Mouse (Mus musculus): ENCODE measurements around the gene Cnpy2.
A peak's percentile ranks its signal among the peaks of the same experiment; 100 is the strongest.
"Not testable (repeated sequence)": the region's sequence is repeated elsewhere in the genome, so short reads cannot be mapped to it uniquely, and the experiment has no call there.

Gene Cnpy2

DNA sequence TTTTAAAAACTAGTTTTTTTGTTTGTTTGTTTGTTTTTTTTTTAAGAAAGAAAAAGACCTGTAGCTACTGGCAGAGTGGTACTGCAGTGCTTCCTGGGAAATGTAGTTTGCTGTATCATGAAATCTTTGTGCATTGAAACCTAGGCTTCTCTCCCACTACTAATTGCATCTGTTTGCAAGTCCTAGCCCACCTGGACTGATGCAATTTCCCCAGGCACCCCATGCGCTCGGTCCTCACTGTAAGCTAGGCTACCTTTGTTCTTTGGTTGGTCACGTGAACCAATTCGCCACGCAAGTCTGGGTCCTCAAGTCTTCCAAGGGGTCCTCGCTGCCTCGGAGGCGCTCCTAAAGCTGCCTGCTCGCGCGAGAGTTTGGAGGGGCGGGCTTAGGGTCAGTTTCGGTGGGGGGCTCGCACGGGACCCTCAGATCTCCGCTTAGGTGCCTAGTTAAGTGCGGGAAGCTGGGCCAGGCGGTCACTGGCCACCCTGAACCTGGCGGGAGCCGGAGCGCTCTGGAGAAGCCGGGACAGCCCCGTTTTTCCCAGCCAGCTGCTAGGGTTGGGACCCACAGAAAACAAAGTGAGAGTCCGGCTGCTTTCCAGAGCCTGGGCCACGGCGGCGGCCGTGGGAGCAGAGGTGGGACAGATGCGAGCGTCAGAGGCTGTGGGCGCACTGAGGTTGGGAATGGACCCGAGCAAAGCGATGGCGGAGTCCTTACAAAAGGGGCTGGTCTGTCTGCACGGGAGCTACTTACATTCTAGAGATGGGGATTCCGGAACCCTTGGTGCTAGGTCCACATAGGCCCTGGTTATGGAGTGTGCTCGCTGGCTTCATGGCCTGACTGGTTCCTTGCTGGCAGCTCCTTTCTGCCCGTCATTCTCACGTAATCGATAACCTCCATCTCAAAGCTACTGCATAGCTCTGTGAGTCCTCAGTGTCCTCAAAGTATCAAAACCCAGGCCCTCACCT, at the start of gene Cnpy2:
Gene Cnpy2 (plus strand): TSS at position 319 of the 968 bp plus-strand sequence.
- DNase-seq (ENCODE audit: low read depth, low spot score) = peak; percentile 97

DNA sequence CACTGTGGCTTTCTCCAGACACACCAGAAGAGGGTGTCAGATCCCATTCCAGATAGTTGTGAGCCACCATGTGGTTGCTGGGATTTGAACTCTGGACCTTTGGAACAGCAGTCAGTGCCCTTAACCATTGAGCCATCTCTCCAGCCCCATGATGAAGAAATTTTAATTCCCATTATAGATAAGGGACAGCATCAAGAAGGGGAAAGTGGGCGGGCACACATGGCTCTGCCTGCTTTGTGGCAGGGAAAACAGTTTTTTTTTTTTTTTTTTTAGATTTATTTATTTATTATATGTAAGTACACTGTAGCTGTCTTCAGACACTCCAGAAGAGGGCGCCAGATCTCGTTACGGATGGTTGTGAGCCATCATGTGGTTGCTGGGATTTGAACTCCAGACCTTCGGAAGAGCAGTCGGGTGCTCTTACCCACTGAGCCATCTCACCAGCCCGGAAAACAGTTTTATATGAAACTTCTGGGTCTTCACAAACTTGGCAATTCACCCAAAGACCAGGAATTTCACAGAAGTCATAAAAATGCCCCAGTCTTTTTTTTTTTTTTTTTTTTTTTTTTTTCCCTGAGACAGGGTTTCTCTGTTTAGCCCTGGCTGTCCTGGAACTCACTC, 49.3 kb upstream of the Cnpy2 start:
- DNase-seq (ENCODE audit: low read depth, low spot score) = not testable (repeated sequence)

DNA sequence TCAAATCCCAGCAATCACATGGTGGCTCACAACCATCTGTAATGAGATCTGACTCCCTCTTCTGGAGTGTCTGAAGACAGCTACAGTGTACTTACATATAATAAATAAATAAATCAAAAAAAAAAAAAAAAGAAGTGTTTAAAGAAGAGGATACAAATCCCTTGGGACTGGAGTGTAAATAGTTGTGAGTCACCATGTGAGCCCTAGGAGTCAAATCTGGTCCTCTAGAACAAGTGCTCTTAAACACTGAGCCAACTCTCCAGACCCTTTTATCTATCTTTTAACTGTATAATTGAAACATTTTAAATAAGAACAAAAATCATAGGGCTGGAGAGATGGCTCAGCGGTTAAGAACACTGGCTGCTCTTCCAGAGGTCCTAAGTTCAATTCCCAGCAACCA, 46.9 kb upstream of the Cnpy2 start:
- DNase-seq (ENCODE audit: low read depth, low spot score) = not testable (repeated sequence)

DNA sequence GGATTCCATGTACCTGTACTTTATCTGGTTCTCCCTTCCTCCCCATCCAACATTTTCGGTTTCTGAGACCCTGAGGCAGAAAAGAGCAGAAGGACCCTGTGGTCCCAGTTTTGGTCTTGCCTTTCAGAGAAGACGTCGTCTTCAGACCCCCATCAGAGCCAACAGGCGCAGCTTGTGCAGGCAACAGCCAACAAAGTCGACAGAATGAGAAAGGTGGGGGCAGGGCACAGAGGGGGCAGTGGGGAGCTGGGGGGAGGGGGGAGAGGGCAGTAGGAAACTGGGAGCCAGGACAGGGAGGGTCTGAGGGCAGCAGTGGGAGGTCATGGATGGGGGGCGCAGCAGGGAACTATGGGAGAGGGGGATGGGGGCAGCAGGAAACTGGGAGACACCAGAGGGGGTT, 44.1 kb upstream of the Cnpy2 start:
- no peak for DNase-seq (ENCODE audit: low read depth, low spot score)

DNA sequence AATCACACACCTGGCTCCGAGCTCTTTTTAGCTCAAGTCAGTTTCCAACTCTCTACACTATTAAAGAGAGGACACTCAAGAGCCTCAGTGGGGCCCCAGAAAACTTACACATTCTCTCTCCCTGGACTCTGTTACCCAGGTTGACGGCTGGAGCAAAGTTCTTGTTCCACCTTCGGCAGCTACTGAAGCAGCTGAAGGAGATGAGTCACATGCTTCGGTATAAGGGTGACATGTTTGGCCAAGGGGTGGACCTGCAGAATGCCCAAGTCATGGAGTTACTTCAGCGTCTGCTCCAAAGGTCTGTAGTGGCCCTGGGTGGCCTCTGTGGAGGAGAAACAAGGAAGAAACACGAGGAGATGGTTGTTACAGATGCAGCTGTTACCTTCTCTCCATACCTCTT, 41.3 kb upstream of the Cnpy2 start:
- DNase-seq (ENCODE audit: low read depth, low spot score) = no peak

DNA sequence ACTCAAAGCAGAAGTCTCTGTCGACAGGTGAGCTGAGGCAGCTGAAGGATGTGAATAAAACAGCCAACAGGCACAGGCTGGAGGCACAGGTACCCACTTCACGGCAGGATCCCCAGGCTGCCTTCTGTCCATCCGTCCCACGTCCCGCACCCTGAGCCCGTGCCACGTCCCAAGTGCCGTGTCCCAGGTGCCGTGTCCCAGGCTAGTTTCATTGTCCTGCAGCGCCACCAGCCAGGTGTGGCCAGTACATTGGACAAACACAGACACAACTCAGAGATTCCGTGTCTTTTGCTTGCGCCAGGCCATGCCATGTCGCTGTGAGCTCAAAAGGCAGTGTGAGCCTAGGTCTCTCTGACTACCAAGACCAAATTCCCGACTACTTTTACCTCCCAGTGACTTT, 40.6 kb upstream of the Cnpy2 start:
- no peak for DNase-seq (ENCODE audit: low read depth, low spot score)

DNA sequence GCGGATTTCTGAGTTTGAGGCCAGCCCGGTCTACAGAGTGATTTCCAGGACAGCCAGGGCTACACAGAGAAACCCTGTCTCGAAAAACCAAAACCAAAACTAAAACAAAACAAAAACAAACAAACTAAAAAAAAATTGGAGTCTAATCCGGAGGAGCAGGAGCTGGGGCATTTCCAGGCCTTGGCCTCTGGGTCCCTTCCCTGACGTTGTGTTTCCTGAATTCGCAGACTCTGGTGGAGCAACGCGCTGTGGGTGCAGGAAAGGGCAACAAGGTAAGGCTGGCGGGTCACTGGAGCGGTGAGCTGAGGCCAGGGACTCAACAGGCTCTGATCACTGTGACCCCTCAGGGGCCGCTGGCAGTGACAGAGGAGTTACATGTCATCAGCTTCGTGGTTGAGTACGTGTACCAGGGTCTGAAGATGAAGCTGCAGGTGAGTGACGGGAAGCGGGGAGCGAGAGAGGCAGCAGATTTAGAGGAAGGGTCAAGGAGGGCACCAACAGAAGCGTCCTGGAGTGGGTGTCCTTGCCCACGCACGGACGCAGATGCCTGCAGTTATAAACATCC, 39.3 kb upstream of the Cnpy2 start:
- no peak for DNase-seq (ENCODE audit: low read depth, low spot score)

DNA sequence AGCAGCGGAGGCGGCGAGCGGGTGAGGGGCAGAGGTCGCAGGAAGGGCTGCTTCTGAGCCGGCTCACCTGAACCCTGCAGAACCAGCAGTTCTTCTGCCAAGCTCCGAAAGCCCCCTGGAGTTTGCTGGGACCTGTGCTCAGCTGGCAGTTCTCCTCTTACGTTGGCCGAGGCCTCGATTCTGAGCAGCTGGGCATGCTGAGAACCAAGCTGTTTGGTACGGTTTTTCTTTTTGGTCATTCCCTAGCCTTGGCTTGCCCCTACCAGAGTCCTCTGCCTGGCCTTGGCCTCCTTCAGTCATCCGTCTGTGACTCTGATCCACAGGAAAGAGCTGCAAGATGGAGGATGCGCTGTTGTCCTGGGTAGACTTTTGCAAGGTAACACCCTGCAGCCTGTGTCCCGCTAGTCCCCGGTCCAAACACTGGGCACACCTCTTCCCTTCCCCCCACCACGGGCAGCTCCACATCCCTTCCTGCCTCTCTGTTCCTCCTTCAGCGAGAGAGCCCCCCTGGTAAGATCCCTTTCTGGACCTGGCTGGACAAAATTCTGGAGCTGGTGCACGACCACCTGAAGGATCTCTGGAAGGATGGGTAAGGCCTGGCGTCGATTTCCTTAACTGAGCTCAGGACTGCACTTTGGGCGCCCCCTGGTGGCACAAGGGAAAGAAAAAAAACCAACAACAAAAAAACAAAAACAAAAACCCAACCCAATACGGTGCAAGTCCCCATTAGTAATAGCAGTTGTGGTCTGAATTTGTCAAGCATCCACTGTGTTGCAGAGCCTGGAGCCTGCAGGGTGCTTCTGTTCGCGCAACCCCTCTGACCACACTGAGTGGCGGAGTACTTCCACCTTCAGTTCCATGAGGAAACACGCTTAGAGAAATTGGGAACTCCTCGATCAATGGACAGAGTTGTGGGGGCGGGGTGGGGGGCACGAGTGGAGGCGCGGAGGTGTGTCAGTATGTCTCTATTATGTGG, 38.4 kb upstream of the Cnpy2 start:
- peak; percentile 90 for DNase-seq (ENCODE audit: low read depth, low spot score)

DNA sequence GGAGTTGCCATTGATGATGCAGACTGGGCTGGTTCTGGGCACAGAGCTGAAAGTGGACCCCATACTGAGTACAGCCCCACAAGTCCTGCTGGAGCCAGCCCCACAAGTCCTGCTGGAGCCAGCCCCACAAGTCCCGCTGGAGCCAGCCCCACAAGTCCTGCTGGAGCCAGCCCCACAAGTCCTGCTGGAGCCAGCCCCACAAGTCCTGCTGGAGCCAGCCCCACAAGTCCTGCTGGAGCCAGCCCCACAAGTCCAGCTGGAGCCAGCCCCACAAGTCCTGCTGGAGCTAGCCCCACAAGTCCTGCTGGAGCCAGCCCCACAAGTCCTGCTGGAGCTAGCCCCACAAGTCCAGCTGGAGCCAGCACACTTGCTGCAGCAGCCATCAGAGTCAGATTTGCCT, 31.7 kb upstream of the Cnpy2 start:
- not testable (repeated sequence) for DNase-seq (ENCODE audit: low read depth, low spot score)

DNA sequence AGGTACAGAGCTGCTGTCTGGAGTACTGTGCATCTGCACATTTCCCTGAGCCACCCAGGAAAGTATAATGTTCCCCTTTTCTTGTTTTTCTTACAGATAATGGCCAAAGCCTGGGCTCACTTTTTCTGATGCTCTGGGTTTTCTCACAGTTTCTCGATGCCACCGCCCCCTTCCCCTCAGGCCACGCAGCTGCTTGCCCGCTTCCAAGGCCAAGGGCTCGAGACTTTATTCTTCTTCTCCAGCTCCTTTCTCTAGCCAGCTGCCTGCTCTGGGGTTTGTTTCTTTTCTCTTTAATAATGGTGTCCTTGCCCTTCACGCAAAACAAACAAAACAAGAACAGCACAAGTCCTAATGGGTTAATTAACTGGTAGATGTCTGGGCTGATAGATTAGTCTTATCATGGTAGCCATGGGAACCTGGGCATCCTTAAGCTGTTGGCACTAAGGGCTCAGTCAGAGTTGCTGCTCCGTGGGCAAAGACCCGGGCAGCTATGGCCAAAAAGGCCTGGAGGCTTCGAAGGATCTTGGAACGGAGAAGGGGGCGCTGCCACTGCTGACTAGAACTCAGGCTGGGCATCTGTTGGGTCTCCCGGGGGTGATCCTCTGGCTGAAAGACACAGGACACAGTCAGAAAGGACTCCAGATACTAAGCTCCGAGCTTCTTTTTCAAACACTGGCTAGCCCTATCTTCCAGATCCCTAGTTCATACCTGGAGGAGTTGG, 25.7 kb upstream of the Cnpy2 start:
- no peak for DNase-seq (ENCODE audit: low read depth, low spot score)

DNA sequence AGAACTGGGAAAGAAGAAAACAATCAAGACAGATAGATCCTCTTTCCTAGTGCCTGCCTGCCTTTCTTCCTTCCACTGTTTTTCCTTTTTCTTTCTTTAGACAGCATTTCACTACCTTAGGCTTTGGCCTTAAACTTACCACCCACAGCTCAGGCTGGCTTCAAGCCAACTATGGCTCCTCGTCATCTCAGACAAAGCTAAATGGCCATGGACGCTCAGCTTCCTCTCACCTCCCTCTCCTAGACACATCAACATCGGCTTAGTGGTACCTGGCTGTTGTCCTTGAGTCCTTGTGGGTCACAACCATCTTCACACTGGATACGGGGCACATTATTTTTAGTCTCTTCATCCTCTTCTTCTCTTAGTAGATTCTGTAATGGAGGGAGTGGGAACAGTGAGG, 25.0 kb upstream of the Cnpy2 start:
- no peak for DNase-seq (ENCODE audit: low read depth, low spot score)

DNA sequence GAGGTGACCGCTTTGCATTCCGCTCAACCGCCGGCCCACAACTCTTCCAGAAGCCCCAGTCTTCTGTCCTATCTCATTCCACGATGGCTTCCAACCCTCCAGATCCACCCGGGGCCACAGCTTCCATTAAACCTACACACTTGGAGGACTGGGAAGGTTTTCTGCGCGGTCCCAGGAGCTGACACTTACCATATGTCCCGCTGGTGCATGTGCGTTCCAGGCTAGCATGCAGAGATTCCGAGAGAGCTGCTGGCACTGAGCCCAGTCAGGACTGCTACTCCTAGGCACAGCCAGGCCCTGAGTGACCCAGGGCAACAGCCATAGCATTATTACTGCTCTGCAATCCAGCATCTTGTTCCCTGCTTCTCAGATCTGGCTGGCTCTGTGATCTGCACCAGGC, 24.6 kb upstream of the Cnpy2 start:
- DNase-seq (ENCODE audit: low read depth, low spot score) = peak; percentile 45

DNA sequence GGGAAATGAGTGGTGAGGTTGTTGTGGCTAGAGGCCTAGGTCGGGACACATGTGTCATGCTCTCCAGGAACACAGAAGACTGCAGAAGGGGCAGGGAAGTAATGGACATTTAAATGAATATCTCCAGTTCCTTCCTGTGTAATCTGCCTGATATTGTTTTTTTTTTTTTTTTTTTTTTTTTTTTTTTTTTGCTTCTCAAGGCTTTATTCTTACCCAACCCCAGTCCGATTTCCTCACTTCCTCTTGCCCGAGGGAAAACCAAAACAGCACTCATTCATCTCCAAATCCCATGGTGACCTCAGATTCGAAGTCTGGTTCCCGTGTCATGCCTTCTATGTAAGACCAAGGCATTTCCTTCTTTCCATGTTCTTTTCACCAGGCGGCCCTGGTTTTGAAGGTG, 24.0 kb upstream of the Cnpy2 start:
- no peak for DNase-seq (ENCODE audit: low read depth, low spot score)

DNA sequence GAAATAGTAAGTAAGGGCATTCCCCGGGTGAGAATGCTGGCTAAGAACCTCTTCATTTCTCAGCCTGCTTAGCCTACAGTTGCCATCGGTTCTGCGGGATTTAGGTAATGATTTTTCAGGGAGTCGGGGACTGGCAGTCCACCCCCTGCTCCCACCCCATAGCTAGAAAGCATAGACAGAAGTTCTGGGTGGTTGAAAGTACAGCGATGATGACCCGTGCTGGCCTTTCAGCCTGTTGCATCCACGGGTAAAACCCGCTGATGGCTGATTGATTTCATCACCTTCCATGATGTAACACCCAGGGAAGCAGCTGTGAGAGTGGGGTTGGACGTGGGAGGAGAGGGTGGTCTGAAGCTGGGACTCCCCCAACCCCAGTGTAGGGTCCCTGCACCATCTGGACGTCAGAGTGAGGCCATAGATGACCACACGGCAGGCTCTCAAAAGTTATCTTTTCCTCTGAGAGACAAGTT, 23.5 kb upstream of the Cnpy2 start, which contains the start of gene Il23a:
Gene Il23a (minus strand): TSS at position 51 of the 470 bp plus-strand sequence.
- DNase-seq (ENCODE audit: low read depth, low spot score) = no peak

DNA sequence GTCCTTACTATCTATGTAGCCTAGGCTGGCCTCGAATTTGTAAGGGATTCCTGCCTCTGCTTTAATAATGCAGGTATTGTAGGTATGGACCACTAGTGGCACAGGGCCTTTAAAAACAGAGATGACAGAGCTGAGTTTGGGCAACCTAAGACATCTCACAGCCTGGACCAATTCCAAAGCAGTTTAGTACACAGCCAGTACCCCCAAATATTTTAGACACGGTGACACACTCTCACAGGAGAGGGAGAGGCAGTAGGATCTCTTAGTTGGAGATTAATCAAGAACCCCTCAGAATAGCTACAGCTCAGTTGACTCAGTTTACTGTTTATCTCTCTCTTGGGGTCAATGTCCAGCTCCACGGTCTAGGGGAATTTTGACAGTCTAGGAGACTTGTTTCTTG, 19.9 kb upstream of the Cnpy2 start:
- no peak for DNase-seq (ENCODE audit: low read depth, low spot score)

DNA sequence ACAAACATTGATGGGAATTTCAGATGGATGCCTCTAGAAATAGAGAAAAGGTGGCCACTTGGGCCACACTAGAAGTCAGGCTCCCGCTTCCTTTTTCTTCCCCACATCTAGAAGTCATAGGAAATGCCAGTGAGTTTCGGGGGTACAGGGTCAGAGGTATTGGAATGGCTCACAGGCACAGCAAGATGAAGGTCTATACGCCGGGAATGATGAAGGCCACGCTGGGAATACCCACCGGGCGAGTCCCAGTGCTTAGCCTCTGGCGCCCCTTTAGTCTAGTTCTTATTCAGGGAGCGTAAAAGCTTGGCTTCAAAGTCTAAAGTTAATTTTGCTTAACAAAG, 19.5 kb upstream of the Cnpy2 start:
- no peak for DNase-seq (ENCODE audit: low read depth, low spot score)

DNA sequence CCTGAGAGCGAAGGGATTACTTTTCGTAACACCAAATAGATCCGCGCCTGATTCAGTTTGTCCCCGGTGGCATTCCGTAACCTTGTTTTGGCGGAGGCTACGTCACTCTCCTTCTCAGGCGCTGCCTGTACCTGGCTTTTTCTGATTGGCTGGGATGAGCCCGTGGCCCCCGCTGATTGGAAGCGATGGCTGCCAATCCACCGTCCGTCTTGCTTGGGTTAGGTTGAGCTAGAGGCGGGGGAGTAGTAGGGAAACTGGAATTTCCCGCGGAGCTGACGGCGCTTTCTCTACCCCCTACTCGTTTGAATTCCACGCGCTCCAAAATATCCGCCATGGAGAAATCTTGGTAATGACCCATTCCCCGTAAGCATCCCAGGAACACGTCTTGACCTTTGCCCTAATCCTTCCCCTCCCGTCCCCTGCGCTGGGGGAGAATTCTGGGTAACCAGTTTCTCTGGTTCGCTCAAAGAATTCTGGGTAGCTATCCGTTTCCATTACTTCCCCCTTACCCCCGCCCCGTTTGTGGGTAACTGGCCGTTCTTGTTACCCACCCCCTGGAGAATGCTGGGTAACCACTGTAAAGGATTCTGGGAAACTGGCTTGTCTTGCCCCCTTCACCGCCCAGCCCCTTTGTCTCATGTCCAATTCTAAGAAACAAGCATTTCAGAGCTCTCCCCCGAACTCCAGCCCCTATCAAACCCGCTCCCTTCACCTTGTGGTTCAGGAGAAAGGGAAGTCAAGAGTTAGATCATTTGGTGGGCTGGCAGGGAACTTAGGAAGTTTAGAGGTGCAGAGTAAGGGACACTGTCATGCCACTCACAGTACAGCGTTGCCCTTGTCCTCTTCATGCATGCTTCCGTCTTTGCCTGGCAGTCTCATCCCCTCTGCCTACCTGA, 18.9 kb upstream of the Cnpy2 start, which contains the start of gene Pan2:
Gene Pan2 (plus strand): TSS at position 210 of the 896 bp plus-strand sequence.
- DNase-seq (ENCODE audit: low read depth, low spot score) = peak; percentile 100

DNA sequence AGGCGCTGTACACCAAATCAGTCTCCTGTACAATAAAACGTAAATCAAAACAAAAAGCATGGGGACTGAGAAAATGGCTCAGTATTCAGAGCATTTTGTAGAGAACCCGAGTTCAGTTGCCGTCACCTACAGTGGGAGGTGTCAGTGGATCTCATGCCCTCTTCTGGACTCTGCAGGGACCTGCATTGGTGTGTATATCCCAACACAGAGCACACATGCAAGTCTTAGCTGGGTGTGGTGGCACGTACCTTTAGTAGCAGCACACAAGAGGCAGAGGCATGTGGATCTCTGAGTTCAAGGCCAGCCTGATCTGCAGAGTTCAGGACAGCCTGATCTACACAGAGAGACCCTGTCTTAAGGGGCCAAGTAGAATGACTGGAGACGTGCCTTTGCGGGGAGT, 12.6 kb upstream of the Cnpy2 start:
- peak; percentile 36 for DNase-seq (ENCODE audit: low read depth, low spot score)

DNA sequence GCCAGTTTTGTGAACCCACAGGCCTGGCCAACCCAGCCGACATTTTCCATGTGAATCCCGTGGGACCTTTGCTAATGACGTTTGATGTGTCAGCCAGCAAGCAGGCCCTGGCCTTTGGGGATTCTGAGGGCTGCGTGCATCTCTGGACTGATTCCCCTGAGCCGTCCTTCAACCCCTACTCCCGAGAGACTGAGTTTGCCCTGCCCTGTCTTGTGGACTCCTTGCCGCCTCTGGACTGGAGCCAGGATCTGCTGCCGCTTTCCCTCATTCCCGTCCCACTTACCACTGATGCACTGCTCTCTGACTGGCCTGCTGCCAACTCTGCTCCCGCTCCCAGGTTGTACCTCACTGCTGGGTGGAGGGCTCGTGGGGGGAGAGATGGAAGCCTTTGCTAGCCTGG, 12.1 kb upstream of the Cnpy2 start:
- no peak for DNase-seq (ENCODE audit: low read depth, low spot score)

DNA sequence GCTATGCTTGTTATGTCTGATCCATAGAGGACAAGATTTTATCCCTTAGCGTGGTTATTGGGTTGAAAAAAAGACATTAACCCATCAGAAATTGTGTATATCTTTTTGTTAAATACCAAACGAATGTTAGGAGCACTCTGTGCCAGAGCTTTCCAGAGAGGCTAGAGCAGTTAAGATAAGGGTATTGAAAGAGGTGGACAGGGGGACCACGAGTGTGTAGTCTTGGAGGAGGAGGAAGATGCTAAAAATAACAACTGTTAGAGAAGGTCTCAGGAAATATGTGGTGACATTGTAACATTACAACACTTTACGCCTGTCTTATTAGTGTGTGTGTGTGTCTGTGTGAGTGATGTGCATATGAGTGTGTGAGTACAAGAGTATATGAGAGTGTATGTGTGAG, 11.4 kb upstream of the Cnpy2 start:
- DNase-seq (ENCODE audit: low read depth, low spot score) = no peak

Data from ZHBTc4 (cell line).